Mouse (Mus musculus) common myeloid progenitor, adult 5-6 weeks (primary cell): ENCODE data around the gene Cnst. TPM values are rescaled to one million over a fixed set of nuclear protein-coding genes. Genes with fewer than 3 reads are reported as not detected.

Experiments used
- ATAC-seq: replicated peaks from 2 replicates; pipeline ENCODE4 v1.8.0; 2016; ENCODE audit warnings: low read depth, mild to moderate bottlenecking, moderate TSS enrichment, inconsistent platforms; ENCODE audit not compliant: poor library complexity, severe bottlenecking
- total RNA-seq: library from RNA; stranded (forward); fragments of 200-1000, 187-1606 nt; gene quantifications from 2 replicates; pipeline ENCODE4 v1.2.3, GENCODE M21; 2017

Cnst gene
- total RNA-seq, 1 experiment from 2014 or later = 21.4 TPM

DNA sequence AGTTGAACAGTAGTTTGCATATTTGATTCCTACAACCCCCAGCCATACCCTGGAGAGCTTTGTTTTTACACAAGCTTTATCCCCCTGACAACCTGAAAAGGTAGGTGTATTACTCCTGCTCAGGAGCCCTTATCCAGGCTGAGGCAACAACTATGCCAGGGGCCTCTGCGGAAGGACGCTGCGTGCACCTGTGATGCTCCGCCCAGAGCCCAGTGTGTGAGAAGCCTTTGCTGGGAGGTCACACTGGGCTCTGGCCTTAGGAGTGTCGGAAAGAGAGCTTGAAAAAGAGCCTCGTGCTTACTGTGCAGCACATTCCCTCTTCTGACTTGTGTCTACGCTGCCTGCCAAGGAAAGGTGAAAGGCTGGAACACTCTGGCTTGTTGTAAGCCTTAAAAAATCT, 6.6 kb downstream of the Cnst start:
- ATAC-seq = no peak

DNA sequence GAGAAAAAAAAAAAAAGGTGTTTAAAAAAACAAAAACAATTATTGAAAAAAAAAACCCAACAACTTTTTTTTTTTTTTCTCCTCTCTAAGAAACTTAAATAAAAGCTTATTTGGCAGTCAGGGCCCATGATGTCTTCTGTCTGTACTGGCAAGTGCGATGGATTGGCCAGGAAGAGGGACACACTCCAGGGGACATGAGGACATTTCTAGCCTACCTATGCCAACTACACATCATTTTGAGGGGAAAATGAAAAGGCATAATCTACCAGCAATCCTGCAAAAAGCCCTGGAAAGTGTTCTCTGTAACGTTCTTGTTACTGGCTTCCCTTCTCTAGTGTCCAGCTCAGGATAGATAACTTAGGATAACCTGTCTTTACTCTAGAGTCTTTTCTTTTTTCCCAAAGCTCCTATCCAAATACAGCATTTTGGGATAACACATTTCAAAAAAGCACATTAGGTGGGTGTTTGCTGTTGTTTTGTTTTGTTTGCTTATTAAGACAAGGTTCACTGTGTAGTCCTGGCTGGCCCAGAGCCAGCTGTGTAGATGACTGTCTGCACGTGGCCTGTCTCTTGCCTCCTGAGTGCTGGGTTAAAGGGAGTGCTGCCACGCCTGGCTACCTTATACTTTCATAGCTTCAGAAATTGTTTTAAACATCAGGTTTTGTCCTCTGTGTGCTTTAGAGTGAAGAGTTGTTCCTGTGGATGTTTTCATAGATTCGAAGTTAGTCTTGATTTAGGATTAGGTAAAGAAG, 7.2 kb downstream of the Cnst start:
- no peak for ATAC-seq

DNA sequence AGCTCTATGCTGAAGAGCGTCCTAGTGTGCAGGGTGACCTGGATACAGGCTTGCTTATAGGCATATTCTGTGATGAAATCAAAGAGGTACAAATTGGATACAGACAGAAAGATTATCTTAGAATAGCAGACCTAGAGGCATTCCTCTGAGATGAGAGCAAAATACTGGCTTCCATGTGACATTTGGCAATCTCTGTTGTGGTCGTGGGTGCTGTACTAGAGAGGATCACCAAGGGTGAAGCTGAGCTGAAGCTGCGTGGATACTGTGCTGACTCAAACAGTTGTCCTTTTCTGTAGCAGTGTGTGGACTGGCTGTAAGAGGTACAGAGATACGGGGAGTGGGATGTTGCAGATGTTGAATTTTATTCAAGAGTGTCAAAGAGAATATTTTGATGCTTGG, 7.8 kb downstream of the Cnst start:
- no peak for ATAC-seq

DNA sequence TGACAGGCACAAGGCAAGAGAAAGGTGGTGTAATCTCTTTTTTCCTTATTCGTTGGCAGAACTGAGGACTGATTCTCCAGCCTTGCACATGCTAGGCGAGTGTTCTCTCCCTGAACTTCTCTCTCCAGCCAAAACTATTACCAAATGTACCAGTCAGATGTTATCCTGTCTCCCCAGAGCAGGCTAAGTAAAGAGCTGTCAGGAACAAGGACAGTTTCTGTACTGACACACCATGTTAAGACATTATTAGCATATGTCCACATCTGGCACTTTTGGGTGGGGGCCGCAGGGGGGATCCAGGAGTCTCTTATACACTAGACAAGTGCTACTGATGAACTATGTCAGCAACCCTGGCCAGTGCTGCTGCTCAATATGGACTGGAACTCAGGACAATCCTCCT, 10.8 kb downstream of the Cnst start:
- no peak for ATAC-seq

DNA sequence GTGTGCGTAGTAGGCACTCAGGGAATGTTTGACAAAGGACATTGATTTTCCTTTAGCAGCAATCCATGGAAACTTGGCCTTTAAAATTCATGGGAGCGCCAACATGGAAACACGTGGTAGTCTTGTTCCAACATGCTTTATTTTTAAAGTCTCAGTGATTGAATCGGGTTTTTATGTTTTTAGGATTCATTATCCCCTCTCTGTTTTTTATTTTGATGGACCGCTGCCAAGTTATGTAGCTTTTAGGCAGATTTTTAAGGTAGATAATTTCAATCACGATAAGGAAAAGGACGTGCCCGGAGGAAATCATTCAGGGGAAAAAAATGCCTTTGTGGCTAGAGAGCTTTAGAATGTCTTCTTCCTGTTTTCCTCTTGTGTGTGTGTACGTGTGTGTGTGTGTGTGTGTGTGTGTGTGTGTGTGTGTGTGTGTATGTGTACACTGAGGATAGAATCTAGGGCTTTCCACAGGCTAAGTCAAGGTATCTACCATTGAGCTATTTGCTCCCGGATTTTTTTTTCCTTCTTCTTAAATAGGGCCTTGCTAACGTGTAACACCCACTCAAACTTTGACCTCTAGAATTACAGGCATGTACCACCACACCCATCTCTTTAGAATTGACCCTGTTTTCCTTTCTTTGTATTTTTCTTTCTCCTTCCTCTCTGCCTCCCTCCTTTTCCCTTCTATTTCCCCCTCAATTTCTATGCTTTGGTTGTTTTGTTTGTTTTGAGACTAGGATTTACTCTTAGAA, 13.4 kb downstream of the Cnst start:
- ATAC-seq = no peak

DNA sequence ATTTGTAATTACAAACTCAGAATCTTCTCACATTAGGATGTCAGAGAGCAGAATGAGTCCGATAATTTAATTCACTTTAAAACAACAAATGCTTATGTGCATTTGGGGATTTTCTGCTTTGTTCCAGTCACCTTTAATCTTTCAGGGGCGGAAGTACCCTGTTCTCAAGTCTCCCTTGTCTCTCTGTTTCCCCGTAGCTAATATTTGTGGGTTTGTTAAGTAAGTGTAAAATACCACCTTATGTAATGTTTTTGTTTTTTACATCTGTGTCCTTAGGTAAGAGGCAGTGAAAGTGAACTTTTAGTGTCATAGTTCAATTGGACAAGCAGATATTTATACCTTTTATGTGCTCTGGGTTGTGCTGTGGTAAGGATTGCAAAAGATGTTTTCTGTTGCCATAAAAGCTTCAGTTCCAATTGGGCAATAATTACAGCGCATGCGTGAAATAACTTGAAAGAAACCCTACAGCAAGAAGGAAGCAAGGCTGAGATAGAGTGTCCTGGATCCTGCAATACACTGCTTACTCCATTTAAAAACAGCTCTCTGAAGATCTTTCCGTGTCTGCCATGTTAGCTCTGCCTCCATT, 14.8 kb downstream of the Cnst start:
- ATAC-seq = peak; percentile 63

DNA sequence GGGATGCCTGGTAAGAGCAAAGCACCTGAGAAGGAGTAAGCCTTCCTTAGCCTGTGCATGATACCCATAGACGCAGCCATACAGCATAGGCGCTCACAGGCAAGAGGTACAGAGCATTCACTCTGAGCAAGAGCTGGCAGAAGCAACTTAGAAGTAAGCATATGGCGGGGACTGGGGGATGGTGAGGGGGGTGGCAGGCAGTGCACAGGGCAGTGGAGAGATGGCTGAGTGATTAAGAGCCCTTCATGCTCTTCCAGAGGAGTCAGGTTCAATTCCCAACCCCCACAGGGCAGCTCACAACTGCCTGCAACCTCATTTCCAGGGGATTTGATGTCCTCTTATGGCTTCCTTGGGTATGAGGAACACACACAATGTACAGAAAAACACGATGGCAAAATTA, 17.0 kb downstream of the Cnst start:
- ATAC-seq = no peak

DNA sequence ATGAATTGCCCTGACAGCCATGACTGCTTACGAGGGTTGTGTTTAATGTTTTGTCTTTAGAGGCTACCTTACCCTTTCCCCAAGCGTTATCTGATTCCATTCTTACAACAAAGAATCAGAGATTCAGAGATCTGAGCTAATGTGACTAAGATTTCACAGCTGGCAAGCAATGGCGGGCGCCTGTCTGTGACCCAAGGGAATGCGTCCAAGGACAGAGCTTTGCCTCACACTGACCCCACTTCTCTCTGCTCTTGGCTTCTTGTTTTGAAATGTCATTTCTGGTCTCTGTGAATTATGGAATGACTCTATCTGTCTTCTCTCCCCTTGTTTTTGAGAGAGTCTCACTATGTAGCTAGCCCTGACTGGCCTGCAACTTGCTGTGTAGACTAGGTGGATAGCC, 17.8 kb downstream of the Cnst start:
- no peak for ATAC-seq

DNA sequence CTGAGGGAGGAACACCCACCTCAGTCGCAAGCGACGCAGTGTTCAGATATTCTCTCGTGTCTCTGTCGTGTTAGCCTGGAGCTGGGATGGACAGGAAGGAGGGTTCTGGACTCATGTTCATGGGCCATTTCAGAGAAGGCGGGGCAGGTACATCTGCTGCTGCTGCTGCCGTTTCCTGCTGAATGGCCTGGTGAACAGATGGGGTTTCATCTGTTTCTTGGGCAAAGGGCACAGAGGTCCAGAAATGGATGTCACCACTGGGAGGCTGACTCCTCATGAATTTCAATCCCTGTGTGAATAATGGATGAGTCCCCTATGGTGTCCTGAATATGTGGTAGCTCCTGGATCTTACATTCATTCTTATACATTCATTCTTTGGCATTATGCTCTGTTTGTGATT, 21.4 kb downstream of the Cnst start:
- ATAC-seq = no peak

DNA sequence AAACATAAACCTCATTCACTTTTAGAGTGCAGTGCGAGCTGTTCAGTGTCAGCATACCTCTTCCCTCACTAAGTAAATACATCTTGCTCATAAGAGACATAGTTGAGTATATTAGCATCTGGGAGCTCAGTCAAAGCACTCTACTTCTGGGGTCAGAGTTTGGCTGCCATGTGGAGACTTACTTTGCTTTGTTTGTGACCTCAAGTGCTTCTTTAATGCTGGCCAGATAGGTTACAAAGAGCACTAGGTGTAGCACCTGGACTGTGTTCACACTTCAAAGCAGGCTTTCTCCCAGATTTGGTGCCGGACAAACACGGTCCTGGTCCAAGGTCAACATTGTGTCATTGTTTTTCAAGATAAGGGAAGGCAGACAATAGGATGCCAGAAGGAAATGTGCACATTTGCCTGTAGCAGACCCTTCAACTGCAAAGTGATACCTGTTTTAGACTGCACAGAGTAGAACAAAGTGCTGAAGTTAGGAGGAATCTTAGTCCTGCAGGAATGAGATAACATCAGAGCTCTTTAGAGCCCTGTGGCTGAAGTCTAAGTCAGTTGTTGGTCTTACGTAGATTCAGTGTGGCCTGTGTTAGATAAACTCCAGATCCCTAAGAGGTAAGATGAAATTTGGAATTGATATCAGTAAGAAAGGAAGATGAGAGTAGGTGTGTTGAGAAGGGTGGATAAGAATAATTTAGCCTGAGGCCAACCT, 22.7 kb downstream of the Cnst start:
- ATAC-seq = no peak

DNA sequence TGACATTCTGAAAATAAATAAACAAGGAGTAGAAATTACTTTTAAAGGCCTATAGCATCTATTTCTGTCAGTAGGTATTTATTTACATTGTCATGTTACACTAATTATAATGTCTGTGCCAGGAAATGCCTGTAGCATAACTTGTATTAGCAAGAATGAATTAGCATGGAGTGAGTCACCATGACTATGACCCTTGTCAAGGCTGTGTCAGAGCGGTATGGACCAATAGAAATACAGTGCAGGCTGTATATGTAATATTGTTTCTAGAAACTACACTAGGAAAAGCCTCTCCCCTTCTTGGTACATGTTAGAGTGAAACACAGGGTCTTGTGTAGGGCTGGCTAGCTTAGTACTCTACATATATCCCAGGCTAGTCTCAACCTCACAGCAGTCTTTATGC, 24.3 kb downstream of the Cnst start:
- no peak for ATAC-seq

DNA sequence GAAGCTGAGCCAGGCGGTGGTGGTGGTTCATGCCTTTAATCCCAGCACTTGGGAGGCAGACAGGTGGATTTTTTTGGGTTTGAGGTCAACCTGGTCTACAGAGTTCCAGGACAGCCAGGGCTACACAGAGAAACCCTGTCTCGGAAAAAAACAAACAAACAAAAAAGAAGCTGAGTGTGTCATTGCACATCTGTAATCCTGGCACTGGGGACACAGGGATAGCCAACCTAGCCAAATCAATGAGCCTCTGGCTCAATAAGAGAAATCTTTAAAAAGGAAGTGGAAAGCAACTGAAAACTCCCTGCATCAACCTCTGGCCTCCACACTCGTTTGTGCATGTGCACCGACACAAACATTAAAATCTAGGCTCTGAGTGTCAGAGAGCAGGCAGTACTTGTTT, 25.5 kb downstream of the Cnst start:
- ATAC-seq = no peak

DNA sequence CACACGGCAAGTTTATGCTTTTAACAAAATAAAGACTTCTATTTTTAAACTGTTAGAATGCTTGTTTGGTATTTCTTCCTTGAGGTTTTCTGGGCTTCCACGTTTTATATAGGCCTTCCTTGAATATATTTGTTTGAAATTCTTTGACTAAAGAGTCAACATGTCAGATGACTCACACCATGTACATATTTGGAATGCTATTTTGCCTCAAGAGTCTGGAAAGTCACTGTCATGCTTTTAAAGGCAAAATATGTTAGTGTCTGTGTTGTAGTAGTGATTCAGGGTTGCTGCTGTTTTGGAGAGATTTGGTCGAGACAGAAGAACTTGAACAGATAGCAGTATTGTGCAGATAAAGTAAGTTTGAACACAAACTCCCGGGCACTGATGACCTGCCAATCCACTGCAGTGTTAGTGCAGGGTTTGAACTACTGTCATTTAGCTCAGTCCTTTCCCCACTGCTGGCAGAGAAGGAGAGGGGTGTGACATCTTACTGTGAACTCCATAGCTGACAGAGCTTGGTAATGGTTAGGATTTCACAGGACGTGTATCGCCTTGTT, 27.6 kb downstream of the Cnst start:
- no peak for ATAC-seq

DNA sequence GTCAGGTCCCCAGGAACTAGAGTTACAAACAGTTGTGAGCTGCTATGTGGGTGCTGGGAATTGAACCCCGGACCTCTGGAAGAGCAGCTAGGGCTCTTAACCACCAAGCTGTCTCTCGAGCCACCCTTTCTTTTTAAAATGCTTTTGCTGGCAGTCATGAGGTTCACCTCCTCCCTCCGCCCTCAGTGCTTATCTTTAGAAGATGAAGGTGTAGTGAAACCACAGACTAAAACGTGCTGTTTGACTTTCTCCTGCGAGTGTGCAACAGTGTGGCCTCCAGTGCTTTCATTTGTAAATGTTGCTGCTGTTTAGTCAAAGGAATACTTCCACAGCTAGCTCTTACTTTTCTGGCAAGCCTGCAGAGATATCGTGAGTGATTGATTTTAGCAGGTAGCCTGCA, 32.5 kb downstream of the Cnst start:
- no peak for ATAC-seq

DNA sequence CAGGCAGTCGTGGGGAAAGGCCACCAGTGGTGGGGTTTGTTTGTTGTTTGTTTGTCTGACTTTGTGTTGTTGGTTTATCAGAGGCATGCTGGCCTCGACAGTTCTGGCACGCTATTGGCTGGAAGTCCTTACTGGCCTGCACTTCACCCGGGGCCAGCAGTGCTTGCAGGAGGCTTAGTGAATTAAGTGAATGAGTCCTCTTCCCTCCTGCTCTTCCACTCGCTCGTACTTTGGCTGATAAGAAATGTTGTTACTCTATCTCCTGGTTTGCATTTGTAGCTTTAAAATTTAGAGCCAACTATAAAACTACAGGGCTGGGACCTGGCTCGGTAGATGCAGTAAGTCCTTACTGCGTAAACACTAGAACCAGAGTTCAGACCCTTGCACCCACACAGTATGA, 34.0 kb downstream of the Cnst start:
- ATAC-seq = no peak

DNA sequence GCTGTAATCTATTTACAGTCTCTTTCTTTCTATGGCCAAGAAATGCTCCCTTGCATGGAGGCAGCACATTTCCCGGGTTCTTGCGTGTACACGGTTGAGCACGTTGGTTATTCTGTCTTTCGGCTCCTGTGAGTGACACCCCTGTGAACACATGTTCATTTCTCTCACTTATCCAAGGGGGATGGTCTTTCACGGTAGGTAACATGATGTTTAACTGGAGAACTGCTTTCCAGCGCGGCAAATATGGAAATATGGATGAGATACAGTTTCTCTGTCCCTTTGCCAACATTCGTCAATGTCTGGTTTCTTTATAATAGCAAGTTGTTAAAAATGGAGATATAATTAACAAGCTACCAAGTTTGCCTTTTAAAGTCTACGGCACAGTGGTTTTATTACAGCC, 35.3 kb downstream of the Cnst start:
- no peak for ATAC-seq

DNA sequence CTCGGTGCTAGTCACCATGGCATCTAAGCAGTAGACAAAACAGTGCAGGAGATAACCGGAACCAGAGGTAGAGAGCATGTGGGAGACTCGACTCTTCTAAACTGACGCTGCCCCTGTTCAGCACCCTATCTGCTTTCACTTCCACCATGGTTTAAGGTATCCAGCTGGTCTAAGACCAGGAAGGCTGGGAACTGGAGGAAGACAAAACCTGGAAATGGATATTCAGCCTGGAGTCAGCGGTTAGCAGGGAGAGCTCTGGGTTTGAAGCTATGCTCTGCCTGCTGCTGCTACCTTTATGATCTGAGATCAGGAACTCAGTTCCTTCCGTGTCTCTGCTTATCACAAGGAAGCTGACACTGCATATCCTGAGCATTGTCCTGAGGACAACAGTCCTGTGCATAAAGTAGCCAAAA, 35.9 kb downstream of the Cnst start:
- peak; percentile 60 for ATAC-seq

DNA sequence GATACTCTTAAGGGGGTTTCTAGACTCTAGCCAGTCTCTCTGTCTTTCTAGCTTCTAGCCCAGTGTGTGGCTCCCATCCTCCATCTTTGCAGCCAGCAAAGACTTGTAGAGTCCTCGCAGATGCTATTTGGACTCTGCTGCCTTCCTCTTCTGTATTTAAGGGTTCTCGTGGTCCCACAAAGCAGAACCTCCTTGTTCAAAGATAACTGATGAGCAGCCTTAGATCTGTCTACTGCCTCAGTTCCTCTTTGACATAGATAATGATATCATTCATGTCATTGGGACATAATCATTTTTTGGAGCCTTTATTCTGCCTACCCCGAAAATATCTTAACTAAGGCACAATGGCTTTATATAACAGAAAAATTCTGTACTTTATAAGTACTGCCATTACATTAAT, 36.9 kb downstream of the Cnst start:
- 0 out of 2 replicates have a peak, but pooled peaks have one; percentile 16 for ATAC-seq

DNA sequence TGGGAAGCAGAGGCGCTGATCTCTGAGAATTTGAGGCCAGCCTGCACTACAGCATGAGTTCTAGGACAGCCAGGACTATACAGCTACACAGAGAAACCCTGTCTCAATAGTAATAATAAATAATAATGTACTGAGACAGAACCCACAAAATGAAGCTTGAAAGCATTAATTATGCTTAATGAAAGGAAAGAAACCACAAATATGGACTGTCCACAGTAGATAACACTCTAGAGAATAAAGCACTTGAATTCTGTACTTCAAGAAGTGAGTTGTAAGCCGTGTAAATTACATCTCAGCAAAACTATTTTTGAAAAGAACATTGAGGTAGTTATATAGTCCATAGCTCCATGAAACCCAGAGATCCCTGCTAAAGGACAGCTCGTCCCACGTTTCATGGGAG, 38.0 kb downstream of the Cnst start:
- ATAC-seq = no peak

DNA sequence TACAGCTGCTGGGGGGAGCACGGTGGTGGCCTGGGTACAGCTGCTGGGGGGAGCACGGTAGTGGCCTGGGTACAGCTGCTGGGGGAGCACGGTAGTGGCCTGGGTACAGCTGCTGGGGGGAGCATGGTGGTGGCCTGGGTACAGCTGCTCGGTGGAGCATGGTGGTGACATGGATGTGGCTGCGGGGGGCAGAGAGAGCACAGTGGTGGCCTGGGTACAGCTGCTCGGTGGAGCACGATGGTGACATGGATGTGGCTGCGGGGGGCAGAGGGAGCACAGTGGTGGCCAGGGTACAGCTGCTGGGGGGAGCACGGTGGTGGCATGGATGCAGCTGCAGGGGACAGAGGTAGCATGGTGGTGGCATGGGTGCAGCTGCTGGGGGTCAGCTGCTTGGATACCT, 39.5 kb downstream of the Cnst start:
- no peak for ATAC-seq
